Mouse (Mus musculus): ENCODE measurements around the gene Trpt1. TPM values are rescaled to one million over a fixed set of nuclear protein-coding genes. Genes with fewer than 3 reads are reported as not detected.

Trpt1 gene
- polyA plus RNA-seq, 1 experiment = 4.6 TPM

DNA sequence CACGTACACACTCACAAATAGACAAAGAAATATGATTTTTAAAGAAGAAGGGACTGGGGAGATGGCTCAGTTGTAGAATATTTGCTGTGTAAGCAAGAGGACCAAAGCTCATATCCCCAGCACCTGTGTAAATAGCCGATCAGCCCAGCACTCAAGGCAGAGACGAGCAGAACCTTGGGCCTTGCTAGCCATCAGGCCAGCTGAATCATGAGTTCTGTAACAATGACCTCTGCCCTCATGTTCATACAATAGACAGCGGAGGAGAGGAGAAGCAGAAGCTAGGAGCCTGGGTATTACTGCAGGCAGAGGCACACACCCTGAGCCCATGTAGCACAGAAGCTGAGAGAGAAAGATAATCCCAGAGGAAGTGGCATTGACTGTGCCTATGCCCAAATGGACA lies 16.5 kb downstream of the Trpt1 start:
- Histone ChIP-seq H3K4me3 (replicated peaks; ENCODE audit: control insufficient read depth, low read depth, low read length) (no peak overlapping the region), H3K4me1 (ENCODE audit: control insufficient read depth, insufficient read depth, low read length) (no peaks in the 10 kb centered on the region; the same call in 1 of the 2 replicates), H3K27ac (ENCODE audit: control insufficient read depth, insufficient read depth, low read depth, low read length, poor library complexity) (no peak overlapping the region)
- WGBS = 90% methylated on average over 4 of the region's 4 CpGs
- TF ChIP-seq POLR2A (IDR thresholded peaks at IDR 0.05; ENCODE audit: borderline replicate concordance, control insufficient read depth, low read depth, low read length) (no peak), CTCF (IDR thresholded peaks at IDR 0.05; ENCODE audit: control insufficient read depth, insufficient read depth, low read length) (no peak)

DNA sequence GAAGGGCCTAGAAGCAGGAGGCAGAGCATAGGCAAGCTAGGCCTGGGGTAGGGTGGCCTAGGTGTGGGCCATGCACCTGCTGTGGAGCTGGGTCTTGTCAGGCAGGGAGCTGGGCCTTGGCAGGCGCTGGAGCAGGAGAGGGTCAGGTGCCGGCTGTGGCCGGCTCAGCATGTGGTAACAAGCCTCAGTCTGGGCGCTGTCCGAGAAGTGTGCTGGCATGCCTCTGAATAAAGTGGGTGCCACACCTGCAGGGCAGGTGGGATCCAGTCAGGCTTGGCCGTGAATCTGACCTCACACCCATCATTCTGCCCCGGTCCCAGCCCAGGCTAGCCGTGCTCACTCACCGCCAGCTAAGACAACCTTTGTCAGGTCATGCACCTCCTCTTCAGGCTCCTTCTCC lies 18.1 kb downstream of the Trpt1 start:
- TF ChIP-seq POLR2A (IDR thresholded peaks at IDR 0.05; ENCODE audit: borderline replicate concordance, control insufficient read depth, low read depth, low read length) (no peak), CTCF (IDR thresholded peaks at IDR 0.05; ENCODE audit: control insufficient read depth, insufficient read depth, low read length) (no peak)
- no peak overlapping the region for H3K4me3 ChIP-seq (replicated peaks; ENCODE audit: control insufficient read depth, low read depth, low read length)
- H3K4me1 ChIP-seq (ENCODE audit: control insufficient read depth, insufficient read depth, low read length) = no peaks in the 10 kb centered on the region; the same call in 1 of the 2 replicates
- 93% methylated on average over 9 of the region's 9 CpGs for WGBS
- no peak overlapping the region for H3K27ac ChIP-seq (ENCODE audit: control insufficient read depth, insufficient read depth, low read depth, low read length, poor library complexity)

GRCm38 (mm10) chr19:7014481-7015135 lies 18.7 kb downstream of the Trpt1 start:
- TF ChIP-seq POLR2A (IDR thresholded peaks at IDR 0.05; ENCODE audit: borderline replicate concordance, control insufficient read depth, low read depth, low read length) (no peak), CTCF (IDR thresholded peaks at IDR 0.05; ENCODE audit: control insufficient read depth, insufficient read depth, low read length) (no peak)
- H3K4me3 ChIP-seq (replicated peaks; ENCODE audit: control insufficient read depth, low read depth, low read length) = no peak overlapping the region
- WGBS = 87% methylated on average over 20 of the region's 20 CpGs
- no peaks in the 10 kb centered on the region; the same call in 1 of the 2 replicates for H3K4me1 ChIP-seq (ENCODE audit: control insufficient read depth, insufficient read depth, low read length)
- H3K27ac ChIP-seq (ENCODE audit: control insufficient read depth, insufficient read depth, low read depth, low read length, poor library complexity) = no peak overlapping the region

- WGBS = 6% methylated on average over 12 of the region's 12 CpGs
- Histone ChIP-seq H3K27ac (ENCODE audit: control insufficient read depth, insufficient read depth, low read depth, low read length, poor library complexity) (peak overlapping the region; percentile 94), H3K4me1 (ENCODE audit: control insufficient read depth, insufficient read depth, low read length) (peaks cover 3% of the 10 kb centered on the region; the same call in 1 of the 2 replicates), H3K4me3 (replicated peaks; ENCODE audit: control insufficient read depth, low read depth, low read length) (peak overlapping the region; percentile 79)
- no peak for TF ChIP-seq CTCF (IDR thresholded peaks at IDR 0.05; ENCODE audit: control insufficient read depth, insufficient read depth, low read length)
- TF ChIP-seq POLR2A (IDR thresholded peaks at IDR 0.05; ENCODE audit: borderline replicate concordance, control insufficient read depth, low read depth, low read length) = no peak; the same call in 1 of the 2 replicates
Measured at GRCm38 (mm10) chr19:7017541-7018457, 21.9 kb downstream of the Trpt1 start.

GRCm38 (mm10) chr19:7018546-7018945 lies 22.6 kb downstream of the Trpt1 start:
- no peak for TF ChIP-seq CTCF (IDR thresholded peaks at IDR 0.05; ENCODE audit: control insufficient read depth, insufficient read depth, low read length)
- TF ChIP-seq POLR2A (IDR thresholded peaks at IDR 0.05; ENCODE audit: borderline replicate concordance, control insufficient read depth, low read depth, low read length) = no peak
- Histone ChIP-seq H3K27ac (ENCODE audit: control insufficient read depth, insufficient read depth, low read depth, low read length, poor library complexity) (peak overlapping the region; percentile 94), H3K4me3 (replicated peaks; ENCODE audit: control insufficient read depth, low read depth, low read length) (peak overlapping the region; percentile 79), H3K4me1 (ENCODE audit: control insufficient read depth, insufficient read depth, low read length) (peaks cover 3% of the 10 kb centered on the region; the same call in 1 of the 2 replicates)
- 2% methylated on average over 11 of the region's 11 CpGs for WGBS

GRCm38 (mm10) chr19:7019191-7019590 lies 23.3 kb downstream of the Trpt1 start, which contains the start of gene Fermt3:
Fermt3 (minus strand) TSS chr19:7019469.
- H3K4me1 ChIP-seq (ENCODE audit: control insufficient read depth, insufficient read depth, low read length) = peaks cover 3% of the 10 kb centered on the region; the same call in 1 of the 2 replicates
- peak within 1 kb of the TSS; percentile 79 for H3K4me3 ChIP-seq (replicated peaks; ENCODE audit: control insufficient read depth, low read depth, low read length)
- TF ChIP-seq CTCF (IDR thresholded peaks at IDR 0.05; ENCODE audit: control insufficient read depth, insufficient read depth, low read length) = peak; percentile 13; the same call in 1 of the 2 replicates
- peak; percentile 78 for TF ChIP-seq POLR2A (IDR thresholded peaks at IDR 0.05; ENCODE audit: borderline replicate concordance, control insufficient read depth, low read depth, low read length)
- H3K27ac ChIP-seq (ENCODE audit: control insufficient read depth, insufficient read depth, low read depth, low read length, poor library complexity) = peak within 1 kb of the TSS; percentile 94
- under 1% methylated on average over 5 of the region's 5 CpGs for WGBS

DNA sequence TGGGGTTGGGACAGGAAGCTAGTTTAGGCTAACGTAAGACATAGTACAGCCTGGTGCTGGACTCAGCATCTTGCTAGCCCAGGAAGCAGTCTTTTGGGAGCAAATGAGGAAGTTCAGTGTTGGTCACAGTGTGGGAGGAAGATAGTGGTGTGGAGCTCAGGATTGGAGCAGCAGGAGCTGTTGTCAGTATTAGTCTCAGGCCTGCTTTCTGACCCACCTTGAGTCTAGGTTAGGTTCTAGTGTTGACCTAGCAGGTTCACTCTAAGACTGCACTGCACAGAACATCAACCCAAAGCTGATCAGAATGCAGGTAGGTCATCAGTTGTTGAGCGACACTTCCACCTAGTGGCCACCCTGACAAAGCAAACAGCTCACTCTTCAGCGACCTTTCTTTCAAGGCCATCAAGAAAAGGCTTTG lies 24.3 kb downstream of the Trpt1 start:
- Histone ChIP-seq H3K4me3 (replicated peaks; ENCODE audit: control insufficient read depth, low read depth, low read length) (peak overlapping the region; percentile 8), H3K27ac (ENCODE audit: control insufficient read depth, insufficient read depth, low read depth, low read length, poor library complexity) (peak overlapping the region; percentile 94), H3K4me1 (ENCODE audit: control insufficient read depth, insufficient read depth, low read length) (peaks cover 3% of the 10 kb centered on the region; the same call in 1 of the 2 replicates)
- TF ChIP-seq CTCF (IDR thresholded peaks at IDR 0.05; ENCODE audit: control insufficient read depth, insufficient read depth, low read length) (peak; percentile 95), POLR2A (IDR thresholded peaks at IDR 0.05; ENCODE audit: borderline replicate concordance, control insufficient read depth, low read depth, low read length) (no peak)
- WGBS = 11% methylated on average over 3 of the region's 3 CpGs

- Histone ChIP-seq H3K4me3 (replicated peaks; ENCODE audit: control insufficient read depth, low read depth, low read length) (no peak overlapping the region), H3K27ac (ENCODE audit: control insufficient read depth, insufficient read depth, low read depth, low read length, poor library complexity) (no peak overlapping the region), H3K4me1 (ENCODE audit: control insufficient read depth, insufficient read depth, low read length) (no peaks in the 10 kb centered on the region)
- TF ChIP-seq CTCF (IDR thresholded peaks at IDR 0.05; ENCODE audit: control insufficient read depth, insufficient read depth, low read length) (no peak), POLR2A (IDR thresholded peaks at IDR 0.05; ENCODE audit: borderline replicate concordance, control insufficient read depth, low read depth, low read length) (no peak)
- WGBS = 94% methylated on average over 5 of the region's 5 CpGs
Measured at GRCm38 (mm10) chr19:7029531-7029930, 33.6 kb downstream of the Trpt1 start.

Measured in bone marrow, adult 2 months (tissue).